In genomic region chr3:152733513-152733912, GRCm38 (mm10) we compare ENCODE assay signal across 23 mouse cellular contexts. TPM values are rescaled to one million over a fixed set of nuclear protein-coding genes. Genes with fewer than 3 reads are reported as not detected.
DNase-seq lines count a peak whose midpoint lies in the region; ATAC-seq lines count a peak whose summit lies in the region.
"Had no signal": no experiment of that assay in that cellular context is flagged by ENCODE, and none has a peak within 500 bp of the region (broad histone marks: within the 10 kb centered on the region; RNA-seq: fewer than 3 reads in every experiment).

No protein-coding gene starts in this region.

- H3K27ac ChIP-seq in hindbrain, embryonic 14.5 days = no peak overlapping the region
- no peak overlapping the region for H3K27ac ChIP-seq in hindbrain, embryonic 16.5 days (ENCODE audit: low read depth, low read length)
- H3K27ac ChIP-seq in embryonic facial prominence, embryonic 10.5 days (replicated peaks) = no peak overlapping the region
- H3K27ac ChIP-seq: hindbrain, embryonic 13.5 days; intestine, embryonic 15.5 days; kidney, postnatal 0 days; limb, embryonic 15.5 days; liver, embryonic 14.5 days; midbrain, embryonic 10.5 days had no signal

- no peaks in the 10 kb centered on the region for H3K27me3 ChIP-seq in hindbrain, embryonic 14.5 days (ENCODE audit: control insufficient read depth, insufficient read depth, low read length)
- H3K27me3 ChIP-seq in hindbrain, embryonic 16.5 days (replicated peaks; ENCODE audit: control insufficient read depth, insufficient read depth, low read length) = no peaks in the 10 kb centered on the region
- H3K27me3 ChIP-seq in embryonic facial prominence, embryonic 10.5 days (replicated peaks; ENCODE audit: low read depth, poor library complexity, severe bottlenecking) = no peaks in the 10 kb centered on the region
- H3K27me3 ChIP-seq: hindbrain, embryonic 13.5 days; intestine, embryonic 15.5 days; limb, embryonic 15.5 days had no signal

- H3K36me3 ChIP-seq in hindbrain, embryonic 14.5 days (replicated peaks; ENCODE audit: control insufficient read depth, insufficient read depth) = no peaks in the 10 kb centered on the region
- H3K36me3 ChIP-seq in hindbrain, embryonic 16.5 days (ENCODE audit: control insufficient read depth, insufficient read depth, low read length) = no peaks in the 10 kb centered on the region
- H3K36me3 ChIP-seq in embryonic facial prominence, embryonic 10.5 days (replicated peaks) = no peaks in the 10 kb centered on the region
- H3K36me3 ChIP-seq: hindbrain, embryonic 13.5 days; intestine, embryonic 15.5 days; limb, embryonic 15.5 days; midbrain, embryonic 10.5 days had no signal

- no peaks in the 10 kb centered on the region for H3K9me3 ChIP-seq in hindbrain, embryonic 14.5 days (ENCODE audit: control insufficient read depth, low read length)
- H3K9me3 ChIP-seq in hindbrain, embryonic 16.5 days (ENCODE audit: control insufficient read depth, low read length) = no peaks in the 10 kb centered on the region
- no peaks in the 10 kb centered on the region for H3K9me3 ChIP-seq in embryonic facial prominence, embryonic 10.5 days
- H3K9me3 ChIP-seq: hindbrain, embryonic 13.5 days; intestine, embryonic 15.5 days; limb, embryonic 15.5 days; midbrain, embryonic 10.5 days had no signal

- no peak overlapping the region for H3K4me3 ChIP-seq in hindbrain, embryonic 14.5 days (replicated peaks; ENCODE audit: low read length)
- H3K4me3 ChIP-seq in hindbrain, embryonic 16.5 days (ENCODE audit: low read length) = no peak overlapping the region
- no peak overlapping the region for H3K4me3 ChIP-seq in embryonic facial prominence, embryonic 10.5 days
- H3K4me3 ChIP-seq: hindbrain, embryonic 13.5 days; intestine, embryonic 15.5 days; limb, embryonic 15.5 days; midbrain, embryonic 10.5 days had no signal

- H3K4me2 ChIP-seq in hindbrain, embryonic 14.5 days (replicated peaks) = no peak overlapping the region
- no peak overlapping the region for H3K4me2 ChIP-seq in hindbrain, embryonic 16.5 days (ENCODE audit: low read length)
- H3K4me2 ChIP-seq: hindbrain, embryonic 13.5 days; intestine, embryonic 15.5 days; limb, embryonic 15.5 days had no signal

- ATAC-seq in hindbrain, embryonic 14.5 days (ENCODE audit: low FRiP score) = no peak
- ATAC-seq in hindbrain, embryonic 16.5 days = no peak
- ATAC-seq: forebrain, embryonic 16.5 days; intestine, embryonic 15.5 days had no signal

- no peak overlapping the region for H3K9ac ChIP-seq in hindbrain, embryonic 14.5 days
- no peak overlapping the region for H3K9ac ChIP-seq in hindbrain, embryonic 16.5 days (ENCODE audit: low read depth, low read length)
- H3K9ac ChIP-seq: hindbrain, embryonic 13.5 days; intestine, embryonic 15.5 days; limb, embryonic 15.5 days; liver, embryonic 14.5 days had no signal

- peak; percentile 41 for DNase-seq in hindbrain, embryonic 14.5 days (ENCODE audit: low spot score)
- DNase-seq in NIH3T3 (ENCODE audit: low read depth) = peak; percentile 21
- DNase-seq in embryonic facial prominence, embryonic 10.5 days (ENCODE audit: low spot score) = peak; percentile 48
- DNase-seq in skeletal muscle tissue, adult 2 months (ENCODE audit: low read depth, low spot score) = peak; percentile 15
- no peak for DNase-seq in adrenal gland, adult 18-20 months (ENCODE audit: low spot score in 2 of 2)
- DNase-seq: adrenal gland, postnatal 10 days; B cell, adult 2 months; cerebellum, adult 18-20 months; cerebellum, postnatal 14 days; gastrocnemius, postnatal 10 days; kidney, adult 8-10 months; kidney, postnatal 4 days; left cerebral cortex, postnatal 4 days; lung, adult 2 months; lung, postnatal 10 days had no signal

- H3K4me1 ChIP-seq in hindbrain, embryonic 14.5 days (replicated peaks; ENCODE audit: control insufficient read depth, insufficient read depth, low read length) = 0 out of 2 replicates have a peak, but pooled peaks cover 4% of the 10 kb centered on the region
- H3K4me1 ChIP-seq in hindbrain, embryonic 16.5 days (ENCODE audit: control insufficient read depth, insufficient read depth, low read depth, low read length) = no peaks in the 10 kb centered on the region
- H3K4me1 ChIP-seq in embryonic facial prominence, embryonic 10.5 days = no peaks in the 10 kb centered on the region
- H3K4me1 ChIP-seq: intestine, embryonic 15.5 days; limb, embryonic 15.5 days had no signal

RNA-seq across cellular contexts. Expression of gene Pigk, which starts 19.6 kb away (rescaled TPM):
- polyA plus RNA-seq in hindbrain, embryonic 14.5 days (2014; fragmentation: Nextera tagmentation; extraction: Ambion mirVana) = 52.9 and 55.8 TPM in 2 replicates
- polyA plus RNA-seq in hindbrain, embryonic 16.5 days (2015; fragmentation: Nextera tagmentation; extraction: Ambion mirVana) = 44.5 and 58.1 TPM in 2 replicates
- polyA plus RNA-seq in embryonic facial prominence, embryonic 10.5 days (2016; fragmentation: Nextera tagmentation; extraction: Ambion mirVana) = 32.4 and 34.1 TPM in 2 replicates
- total RNA-seq in adrenal gland, adult 18-20 months (2021) = 10 to 100 TPM; 50.6 to 63.5 TPM

Comparison
In these comparisons a context has a peak if more than half of its experiments do, and no peak if none do; other contexts are left out.
1. DNase-seq: peak in hindbrain, embryonic 14.5 days (single experiment), NIH3T3 (single experiment), embryonic facial prominence, embryonic 10.5 days (single experiment) and skeletal muscle tissue, adult 2 months (single experiment); none in adrenal gland, adult 18-20 months (0 of 2).